Mouse (Mus musculus) adrenal gland, adult (tissue): Measurements from ENCODE around the gene Astn2.

Experiments used
- DNase-seq, 2 experiments: peaks; one replicate each; pipeline ENCODE4 v3.0.0; 2022 to 2023; ENCODE audit warnings: low spot score in 1 of 2; ENCODE audit not compliant: inconsistent age in 2 of 2

Gene Astn2

DNA sequence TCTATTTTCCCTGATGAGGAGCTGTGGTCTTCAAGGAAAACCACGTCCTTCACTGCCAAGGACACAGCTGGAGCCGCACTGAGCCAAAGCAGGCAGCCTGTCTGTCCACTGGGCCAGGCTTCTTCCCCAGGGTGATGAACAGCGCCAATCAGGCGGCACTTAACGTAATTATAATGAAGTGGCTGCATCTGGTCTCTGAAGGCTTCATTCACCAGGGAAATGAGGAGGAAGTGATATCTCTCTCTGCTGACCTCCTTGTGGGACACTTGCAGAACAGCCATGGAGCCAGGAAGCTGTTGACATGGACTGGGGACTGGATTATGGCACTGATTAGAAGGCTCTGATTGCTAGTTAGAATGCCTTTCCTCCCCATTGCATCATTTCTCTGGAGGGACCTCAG is 232.8 kb downstream of the Astn2 start:
- DNase-seq: peak; percentile 15 to 27

DNA sequence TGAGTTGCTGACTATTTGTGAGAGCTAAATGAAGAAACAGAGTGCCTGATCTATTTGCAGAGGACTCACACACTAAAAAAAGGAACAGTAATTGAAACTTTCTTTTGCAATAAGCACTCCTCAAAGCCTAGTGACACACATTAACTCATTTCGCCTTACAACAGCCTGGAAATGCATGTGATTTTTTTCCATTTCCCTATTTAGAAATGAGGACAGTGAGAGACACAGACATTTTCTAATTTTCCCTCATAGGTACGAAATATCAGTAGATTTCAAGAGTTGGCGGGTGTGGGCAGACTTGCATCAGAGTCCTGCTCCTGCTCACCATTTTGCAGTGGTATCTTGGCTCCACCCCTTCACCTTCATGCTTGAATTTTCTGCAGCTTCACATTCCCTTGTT is 233.6 kb downstream of the Astn2 start:
- no peak for DNase-seq

DNA sequence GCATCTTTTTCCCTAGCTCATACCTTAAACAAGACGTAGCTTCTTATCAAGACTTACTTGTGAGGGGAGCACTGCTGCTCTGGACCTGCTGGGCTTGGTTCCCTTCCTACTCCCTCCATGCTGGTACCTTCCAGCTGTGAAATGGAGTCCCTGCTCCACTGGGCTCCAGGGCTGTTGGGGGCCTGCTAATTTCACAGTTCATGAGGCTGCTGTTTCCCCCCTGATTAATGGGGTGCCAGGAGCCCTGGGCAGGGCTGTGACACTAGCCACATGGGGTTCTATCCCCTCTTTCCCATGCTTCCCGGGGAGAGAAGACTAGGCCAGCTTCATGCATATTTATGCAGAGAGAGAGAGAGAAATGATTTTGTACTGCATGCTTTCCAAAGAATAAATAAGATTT is 234.9 kb downstream of the Astn2 start:
- no peak for DNase-seq

DNA sequence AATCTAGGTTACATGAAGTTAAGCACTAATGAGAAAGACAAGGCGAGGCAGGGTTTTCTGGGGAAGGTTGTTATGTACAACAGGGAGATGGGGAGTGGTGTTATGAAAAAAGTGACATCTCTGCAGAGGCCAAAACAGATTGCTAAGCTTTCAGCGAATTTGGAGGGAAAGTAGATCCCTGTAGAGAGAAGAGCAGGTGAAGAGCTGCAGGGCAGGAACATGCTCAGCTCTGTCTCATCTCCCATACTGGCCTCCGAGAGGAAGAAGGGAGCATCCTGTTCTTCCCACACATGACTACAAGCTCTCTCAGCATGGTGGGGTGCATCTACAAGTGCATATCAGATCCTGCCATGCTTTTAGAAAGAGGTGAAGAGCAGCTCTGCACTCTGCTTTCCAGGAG is 245.7 kb downstream of the Astn2 start:
- no peak for DNase-seq

DNA sequence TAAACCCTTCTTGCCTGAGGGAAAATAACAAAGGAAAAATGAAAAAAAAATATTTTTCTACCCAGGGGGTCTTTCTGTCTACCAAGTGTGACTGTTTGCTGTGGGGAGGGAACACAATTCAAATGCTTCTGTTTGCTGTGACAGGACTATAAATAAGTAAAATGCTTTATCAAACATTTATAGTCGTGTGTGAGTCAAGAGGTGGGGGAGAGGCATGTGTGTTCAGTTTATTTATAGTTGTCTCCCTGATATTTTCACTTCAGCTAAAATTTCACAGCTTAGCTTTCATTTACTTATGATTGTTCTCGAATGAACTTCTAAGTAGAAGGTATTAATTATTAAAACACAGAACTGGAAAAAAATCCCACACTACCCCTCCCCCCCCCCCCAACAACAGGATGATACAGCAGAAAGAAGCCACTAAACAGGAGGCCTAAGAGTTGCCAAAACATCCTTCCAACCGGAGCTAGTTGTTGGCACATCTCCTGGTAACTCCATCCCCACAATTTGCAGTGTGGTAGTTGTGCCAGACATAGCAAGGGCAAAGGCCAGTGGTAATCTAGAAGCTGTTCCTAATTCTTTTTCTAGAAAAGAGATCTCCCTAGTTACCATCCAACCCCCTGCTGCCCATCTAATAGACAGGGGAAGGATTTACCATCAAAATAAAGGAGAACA is 246.8 kb downstream of the Astn2 start:
- no peak for DNase-seq

DNA sequence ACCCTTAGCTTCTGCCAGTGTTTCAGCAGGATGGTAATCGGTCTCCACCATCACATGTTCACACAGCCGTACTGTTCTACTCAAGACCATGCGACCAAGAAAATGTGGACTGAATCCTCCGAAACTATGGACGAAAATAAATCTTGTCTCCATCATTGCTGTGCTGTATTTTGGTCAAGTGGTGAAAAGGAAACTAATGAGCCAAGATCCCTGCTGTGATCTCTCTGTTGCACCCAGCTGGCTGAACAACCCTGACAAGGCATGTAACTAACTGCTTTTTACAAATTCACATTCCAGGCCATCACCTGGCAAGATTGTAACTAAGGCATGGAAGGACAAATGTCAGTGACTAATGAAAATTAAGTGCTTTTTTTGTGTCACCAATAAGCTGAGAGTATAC is 257.9 kb downstream of the Astn2 start:
- no peak for DNase-seq

DNA sequence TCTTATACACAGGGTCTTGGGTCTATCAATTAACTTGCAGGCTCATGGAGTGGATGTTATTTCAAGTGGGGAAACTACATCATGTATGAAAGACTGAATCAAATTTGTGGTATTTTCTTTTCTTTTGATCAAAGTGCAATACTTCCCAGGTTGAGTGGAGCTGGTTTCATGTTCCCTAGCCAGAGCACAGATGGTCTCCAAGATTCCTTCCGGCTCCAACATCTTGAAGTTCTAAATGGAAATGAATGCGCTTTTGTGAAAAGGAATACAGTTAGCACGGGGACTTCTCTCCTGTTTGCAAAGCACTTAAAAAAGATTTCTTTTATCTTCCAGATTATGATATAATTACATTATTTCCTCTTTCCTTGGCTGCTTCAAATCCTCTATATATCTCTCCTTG is 278.2 kb downstream of the Astn2 start:
- no peak for DNase-seq

DNA sequence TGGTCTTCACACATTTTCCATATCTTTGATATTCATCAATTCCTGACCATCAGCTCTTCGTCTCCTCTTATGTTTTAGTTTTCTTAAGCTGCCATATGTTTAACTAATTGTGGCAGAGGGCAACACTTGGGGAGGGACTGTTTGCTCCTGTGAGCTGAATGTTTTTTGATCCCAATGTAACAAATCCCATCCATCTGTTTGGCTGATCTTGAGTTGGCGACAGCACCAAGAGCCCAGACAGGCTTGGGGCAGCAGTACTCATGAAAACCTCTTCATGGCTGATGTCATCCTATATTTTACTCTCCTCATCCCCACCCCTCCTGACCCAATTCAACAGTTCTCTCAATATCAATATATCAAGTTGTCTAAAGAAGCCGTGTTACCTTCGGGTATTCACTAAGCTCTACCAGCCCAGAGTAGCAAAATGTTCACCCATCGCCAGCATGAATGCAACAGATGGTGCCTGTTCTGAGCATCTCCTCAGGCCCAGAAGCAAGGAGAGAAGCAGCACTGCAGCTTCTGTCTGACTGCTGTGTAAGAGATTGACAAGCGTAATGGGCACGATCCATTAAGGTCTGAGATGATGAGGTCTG is 281.5 kb downstream of the Astn2 start:
- no peak for DNase-seq

DNA sequence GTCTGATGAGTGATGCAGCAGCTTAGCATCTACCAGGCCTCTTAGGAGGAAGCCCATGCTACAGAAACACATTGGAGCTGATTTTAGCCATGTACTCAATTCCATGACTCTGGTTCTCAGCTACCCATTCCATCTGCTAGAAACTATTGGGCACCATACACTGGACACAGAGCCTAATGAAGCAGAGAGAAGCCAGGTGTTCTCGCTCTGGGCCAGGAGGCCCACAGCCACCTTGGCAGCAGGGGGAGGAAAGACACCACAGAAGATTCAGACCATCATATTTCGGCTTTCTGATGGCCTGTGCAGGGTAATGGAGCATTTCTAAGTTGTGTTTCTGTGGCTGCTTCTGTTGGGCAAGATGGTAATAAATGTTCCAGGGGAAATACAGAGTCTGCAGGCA is 290.2 kb downstream of the Astn2 start:
- no peak for DNase-seq

DNA sequence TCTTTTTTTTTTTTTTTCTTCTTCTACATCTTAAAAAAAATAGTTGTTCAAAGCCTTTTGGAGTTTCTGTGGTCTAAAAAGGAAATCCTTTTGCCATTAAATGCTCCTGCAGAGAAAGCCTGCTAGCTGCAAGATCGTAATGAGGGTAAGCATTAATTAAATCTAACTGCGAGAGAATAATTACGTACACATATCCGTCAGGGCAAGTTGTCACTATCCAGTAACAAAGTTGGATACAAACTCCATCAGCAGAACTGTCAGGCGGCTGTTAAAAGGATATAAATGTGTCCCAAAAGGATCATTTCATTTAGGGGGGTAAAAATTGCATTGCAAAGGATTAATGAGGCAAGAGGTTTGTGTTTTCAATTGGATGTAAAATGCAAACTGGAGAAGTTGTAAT is 302.4 kb downstream of the Astn2 start:
- no peak for DNase-seq

DNA sequence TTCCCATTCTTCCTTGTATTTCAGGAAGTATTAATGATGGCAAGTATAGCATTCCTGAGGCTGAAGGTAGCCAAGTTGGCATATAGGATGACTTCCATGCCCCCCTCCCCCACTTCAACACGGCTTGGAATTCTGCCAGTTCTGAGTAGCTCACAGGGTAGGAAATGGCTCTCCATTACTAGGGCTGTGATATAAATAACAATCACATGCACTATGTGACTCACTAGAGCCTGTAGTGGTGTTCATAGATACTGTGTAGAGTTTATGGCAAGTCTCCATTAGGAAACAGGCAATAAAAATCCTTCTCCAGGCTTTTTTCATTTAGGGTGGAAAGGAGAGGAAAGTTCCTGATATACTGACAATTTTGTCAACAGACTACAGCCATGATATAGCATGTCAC is 306.8 kb downstream of the Astn2 start:
- no peak for DNase-seq

DNA sequence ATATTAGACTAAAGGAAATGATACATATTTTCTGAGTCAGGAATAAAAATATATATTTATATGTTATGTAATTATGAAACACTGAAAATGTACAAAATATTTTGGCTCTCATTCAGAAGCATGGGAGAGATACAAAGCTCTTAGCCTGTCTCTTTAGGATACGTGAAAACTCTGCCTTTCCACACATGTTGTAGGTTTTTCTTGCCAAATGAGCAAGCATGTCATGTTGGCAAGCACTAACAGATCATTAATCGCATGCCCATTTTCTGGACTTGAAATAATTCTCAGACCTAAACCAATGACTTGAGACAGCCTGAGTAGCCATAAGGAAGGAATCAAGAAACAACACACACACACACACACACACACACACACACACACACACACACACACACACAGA is 308.3 kb downstream of the Astn2 start:
- DNase-seq: no peak

DNA sequence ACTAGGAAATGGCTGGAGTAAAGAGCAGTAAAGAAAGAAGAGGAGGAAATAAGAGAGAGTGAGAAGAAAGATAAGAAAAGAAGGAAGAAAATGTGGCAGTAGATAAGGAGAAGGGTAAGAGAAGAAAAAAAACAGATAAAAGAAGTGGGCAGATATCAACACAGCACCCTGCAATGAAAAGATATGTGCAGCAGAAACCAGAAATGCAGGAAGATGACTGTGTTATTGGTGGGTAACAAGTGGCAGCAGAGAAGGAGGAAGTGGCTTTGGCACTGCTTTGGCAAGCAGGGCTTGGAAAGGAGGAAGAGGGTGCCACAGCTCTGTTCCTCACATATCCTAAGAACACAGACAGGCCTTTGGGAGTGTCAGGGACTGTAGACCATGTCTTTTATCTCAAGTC is 347.2 kb downstream of the Astn2 start:
- DNase-seq: no peak

DNA sequence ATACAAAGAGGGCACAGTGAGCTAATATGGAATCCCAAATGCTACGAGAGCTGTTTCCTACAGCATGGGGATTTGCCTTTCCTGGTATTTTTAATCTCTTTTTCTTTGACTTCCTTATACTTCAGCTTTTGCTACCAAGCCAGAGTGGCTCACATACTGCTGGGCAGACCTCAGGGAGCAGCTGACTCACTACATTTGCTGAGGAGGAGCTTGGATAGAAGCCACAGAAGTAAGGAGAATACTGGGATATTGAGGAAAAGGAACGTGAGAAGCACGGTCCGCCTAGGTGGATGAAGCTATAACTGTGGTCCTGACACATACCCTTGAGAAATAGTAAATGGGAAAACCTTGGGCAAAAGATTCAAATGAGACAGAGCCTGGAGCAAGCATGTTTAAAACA is 348.7 kb downstream of the Astn2 start:
- DNase-seq: no peak

DNA sequence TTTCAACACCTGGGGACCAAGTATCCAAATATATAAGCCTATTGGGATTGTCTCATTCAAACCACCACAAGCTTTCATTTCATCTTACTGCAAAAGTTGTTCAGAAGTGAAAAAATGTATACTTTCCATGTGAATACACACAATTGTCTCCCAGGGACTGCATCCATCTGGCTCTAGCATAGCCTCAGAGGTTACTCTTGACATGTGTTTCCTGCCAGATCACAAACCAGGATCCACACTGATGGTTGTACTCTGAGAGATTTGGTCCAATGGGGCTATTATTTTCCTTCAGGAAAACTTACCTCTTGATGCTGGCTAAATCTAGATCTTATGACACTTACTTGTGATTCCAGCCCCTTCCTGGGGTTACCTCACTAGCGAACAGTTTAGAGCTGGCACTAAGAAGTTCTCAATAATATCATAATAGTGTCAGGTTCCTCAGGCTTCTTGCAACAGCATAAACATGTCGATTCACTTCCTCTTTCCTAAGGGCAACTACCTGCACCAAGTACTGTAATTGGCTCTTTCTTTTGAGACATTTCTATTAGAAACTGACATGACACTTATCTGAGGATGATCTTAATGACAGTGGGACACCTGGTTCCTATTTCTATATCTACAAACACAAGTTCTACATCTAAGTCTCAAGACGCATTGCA is 361.3 kb downstream of the Astn2 start:
- DNase-seq: no peak

DNA sequence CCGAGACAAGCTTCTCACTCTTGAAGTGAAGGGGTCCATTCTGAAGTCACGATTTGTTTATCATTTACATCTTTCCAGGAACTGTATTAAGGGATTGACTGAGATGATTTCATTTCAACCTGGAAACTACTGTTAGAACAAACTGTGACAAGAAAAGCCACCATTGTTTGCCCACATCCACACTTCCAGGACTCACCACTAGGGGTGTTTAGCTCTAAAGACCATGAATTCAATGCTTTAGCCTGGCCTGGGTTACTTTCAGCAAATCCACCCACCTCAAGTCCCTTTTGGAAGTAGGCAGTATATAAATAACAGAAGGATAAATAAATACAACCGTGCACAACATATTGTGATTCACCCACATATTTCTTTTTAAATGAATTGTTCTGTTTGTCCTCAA is 370.6 kb downstream of the Astn2 start:
- DNase-seq: no peak

DNA sequence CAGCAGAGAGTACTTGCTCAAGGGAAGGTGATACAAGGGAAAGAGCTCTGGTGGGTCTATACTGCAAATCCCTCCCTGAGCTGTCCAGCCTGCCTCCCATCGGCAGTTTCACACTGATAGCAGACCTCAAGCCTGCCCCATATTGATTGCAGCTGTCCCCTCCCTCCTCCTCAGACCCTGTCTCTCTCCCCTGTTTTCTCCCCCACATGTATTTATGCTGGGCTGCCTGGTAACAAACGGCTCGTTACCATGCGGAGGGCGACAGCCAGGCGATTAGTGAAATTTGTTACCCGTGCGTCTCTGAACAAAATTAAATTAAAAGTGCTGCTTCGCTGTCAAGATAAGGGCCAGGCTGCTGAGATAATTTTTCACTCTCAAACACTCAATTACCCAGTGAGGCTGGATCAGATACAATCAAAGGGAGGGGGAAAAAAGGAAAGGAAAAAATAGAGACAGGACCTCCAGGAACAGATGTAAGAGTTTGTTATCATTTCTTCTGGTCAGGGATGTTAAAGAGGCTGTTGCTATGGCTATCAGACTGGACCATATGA is 373.0 kb downstream of the Astn2 start:
- DNase-seq: no peak

DNA sequence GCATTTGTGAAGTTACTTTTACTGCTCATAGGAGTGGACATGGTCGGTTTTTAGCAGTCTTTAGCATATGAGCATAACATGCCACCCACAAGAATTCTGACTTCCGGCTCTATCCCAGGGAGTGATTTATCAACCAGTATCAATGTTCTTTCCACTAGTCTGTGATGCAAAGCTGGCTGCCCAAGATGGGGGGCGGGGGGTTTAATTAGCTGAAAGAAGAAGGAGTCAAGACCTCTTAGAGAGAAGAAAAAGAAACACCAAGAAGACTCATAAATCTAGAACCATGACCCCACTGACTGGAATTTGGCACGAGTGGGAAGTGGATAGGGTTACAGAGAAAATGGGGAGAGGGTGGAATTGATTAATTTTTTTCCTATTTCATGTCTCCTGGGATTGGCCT is 374.5 kb downstream of the Astn2 start:
- DNase-seq: no peak

DNA sequence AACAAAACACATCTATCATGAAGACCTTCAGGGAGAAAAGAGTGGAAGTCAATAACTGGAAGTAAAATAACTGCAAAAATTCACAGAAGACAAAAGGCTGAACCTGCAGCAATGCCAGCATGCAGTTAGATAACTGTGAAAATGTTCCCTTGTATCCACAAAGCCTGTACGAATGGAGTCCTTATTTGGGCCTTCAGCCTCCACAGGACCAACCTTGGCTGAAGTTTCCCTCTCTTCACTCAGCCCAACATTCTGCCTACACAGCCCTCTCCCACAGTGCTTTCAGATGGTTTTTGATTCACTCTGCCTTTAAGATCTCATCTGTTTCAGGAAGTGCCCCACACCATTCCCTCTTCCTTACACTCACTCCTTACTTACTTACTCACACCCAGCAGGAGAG is 376.5 kb downstream of the Astn2 start:
- no peak for DNase-seq

DNA sequence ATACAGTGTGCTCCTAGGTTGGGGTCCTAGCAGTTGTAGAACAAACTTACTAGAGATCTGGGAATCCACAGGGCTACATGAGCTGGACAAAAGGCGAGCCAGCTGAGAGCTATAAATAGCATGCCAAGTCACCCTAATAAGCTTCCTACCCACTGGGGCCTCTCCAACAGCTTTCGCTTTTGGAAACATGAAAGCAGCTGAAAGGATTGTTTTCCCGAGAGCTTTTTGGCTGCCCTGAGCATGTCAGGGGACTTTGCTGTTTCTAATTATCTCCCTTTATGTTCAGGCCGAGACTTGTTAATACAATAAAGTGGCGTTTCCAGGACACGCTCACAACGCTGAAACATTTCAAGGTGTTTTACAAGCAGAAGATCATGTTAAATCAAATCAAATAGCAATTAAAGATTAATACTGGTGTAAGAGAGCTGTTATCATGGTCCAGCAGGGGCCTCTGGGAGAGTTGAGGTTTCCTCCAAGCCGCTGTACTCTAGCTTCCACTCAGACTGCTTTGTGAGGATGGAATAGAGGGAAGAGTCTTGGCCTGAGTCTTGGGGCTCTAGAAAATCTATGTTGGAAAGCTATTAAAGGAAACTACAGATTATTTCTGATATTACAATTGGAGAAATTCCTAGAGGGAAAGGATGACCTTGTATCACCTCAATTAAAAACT is 378.9 kb downstream of the Astn2 start:
- DNase-seq: peak; percentile 10 to 62

DNA sequence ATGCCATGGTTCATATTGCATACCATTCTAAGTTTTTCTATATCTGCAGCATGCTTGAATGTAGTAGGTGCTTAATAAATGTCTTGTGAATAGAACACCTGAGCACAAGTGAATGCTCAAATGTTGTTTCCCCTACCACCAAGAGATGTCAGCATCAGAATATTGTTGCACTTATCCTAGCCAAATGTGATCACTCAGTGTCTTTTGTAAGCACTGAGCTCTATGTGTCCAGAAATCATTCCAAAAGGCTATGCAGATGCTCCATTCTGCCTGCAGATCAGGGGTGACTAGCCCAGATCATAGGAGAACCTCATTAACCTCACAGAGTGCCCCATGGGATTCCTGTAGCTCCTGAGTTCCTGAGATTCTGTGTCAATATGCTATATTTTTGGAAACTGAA is 401.5 kb downstream of the Astn2 start:
- DNase-seq: no peak

DNA sequence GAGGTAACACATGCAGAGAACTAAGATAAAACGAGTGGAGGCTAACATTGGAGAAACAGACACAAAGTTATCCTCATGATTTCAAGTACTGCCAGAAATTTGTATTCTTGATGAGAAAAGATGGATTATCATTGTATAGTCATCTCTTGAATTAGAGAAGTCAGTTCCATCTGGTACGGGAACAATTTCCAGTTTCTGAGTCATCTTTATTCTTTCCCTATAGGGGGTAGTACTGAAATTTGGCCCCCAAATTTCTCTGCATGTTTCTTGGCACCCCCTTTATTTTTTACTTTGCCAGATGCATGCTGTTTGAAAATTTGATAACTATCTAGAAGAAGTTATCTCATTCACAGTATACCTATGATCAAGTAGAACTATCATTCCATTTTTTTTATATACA is 420.8 kb downstream of the Astn2 start:
- DNase-seq: no peak
